Mouse (Mus musculus) G1E (cell line): ENCODE results near the gene Foxk2. TPM values are rescaled to one million over a fixed set of nuclear protein-coding genes. Genes with fewer than 3 reads are reported as not detected.
"Not testable (repeated sequence)": the region's sequence is repeated elsewhere in the genome, so short reads cannot be mapped to it uniquely, and the experiment has no call there.

Source experiments
- ATAC-seq: 2 replicates; pipeline ENCODE4 v1.8.0; 2016; ENCODE audit warnings: mild to moderate bottlenecking; ENCODE audit not compliant: insufficient number of reproducible peaks, poor library complexity, low FRiP score, severe bottlenecking; ENCODE audit errors: extremely low read depth
- DNase-seq: peaks from one replicate; pipeline ENCODE4 v3.0.0; 2012; ENCODE audit warnings: low spot score
- H3K27me3 ChIP-seq: 2 replicates; pipeline ENCODE4 v1.6.1; 2012; ENCODE audit warnings: mild to moderate bottlenecking, low read length, inconsistent platforms; ENCODE audit not compliant: insufficient read depth
- H3K36me3 ChIP-seq: replicated peaks from 2 replicates; pipeline ENCODE3; 2012; ENCODE audit warnings: mild to moderate bottlenecking, inconsistent platforms
- H3K4me1 ChIP-seq: 2 replicates; pipeline ENCODE4 v1.6.1; 2012; ENCODE audit warnings: low read depth, low read length, inconsistent platforms, mixed read lengths; ENCODE audit not compliant: insufficient read depth
- H3K4me3 ChIP-seq: 2 replicates; pipeline ENCODE4 v1.5.1; 2012; ENCODE audit warnings: low read depth, mild to moderate bottlenecking, inconsistent platforms, low read length, moderate library complexity, mixed read lengths
- H3K9me3 ChIP-seq: replicated peaks from 2 replicates; pipeline ENCODE4 v1.6.1; 2012; ENCODE audit warnings: inconsistent platforms
- CTCF ChIP-seq: IDR thresholded peaks from 2 replicates; pipeline ENCODE4 v1.5.1; 2012; ENCODE audit warnings: low read depth, low read length, inconsistent platforms, mixed read lengths
- GATA1 ChIP-seq: IDR thresholded peaks from 2 replicates; pipeline ENCODE4 v1.6.1; 2012; ENCODE audit warnings: borderline replicate concordance, low read length, inconsistent platforms, mixed read lengths
- GATA2 ChIP-seq: IDR thresholded peaks from 2 replicates; pipeline ENCODE4 v1.6.1; 2012; ENCODE audit warnings: low read depth, low read length, inconsistent platforms, borderline replicate concordance
- POLR2AphosphoS5 ChIP-seq: IDR thresholded peaks from 2 replicates; pipeline ENCODE4 v1.6.1; 2012; ENCODE audit warnings: low read depth, low read length, inconsistent platforms; ENCODE audit not compliant: insufficient replicate concordance
- TAL1 ChIP-seq: conservative IDR thresholded peaks from 2 replicates; pipeline ENCODE4 v1.6.1; 2012; ENCODE audit warnings: low read depth, low read length, inconsistent platforms, mixed read lengths
- polyA plus RNA-seq: library from polyadenylated mRNA; stranded (reverse); fragments of >175 nt; gene quantifications from 2 replicates; pipeline ENCODE4 v1.2.3, GENCODE M21; 2012
- total RNA-seq, 2 experiments: library from RNA; stranded (forward) in 1 of 2; stranded (reverse) in 1 of 2; fragments of 200-1000 nt in 1 of 2; fragments of >200 nt in 1 of 2; fragmentation: Nextera tagmentation in 1 of 2; gene quantifications; 2 replicates each; pipeline ENCODE4 v1.2.3; 2014 to 2017

The Foxk2 gene
- total and polyA plus RNA-seq, 3 experiments: 25.3 to 46.4 (median 37.8) TPM

GRCm38 (mm10) chr11:121328206-121328605 lies 68.4 kb downstream of the Foxk2 start:
- no peak for DNase-seq
- H3K4me3 ChIP-seq: no peak overlapping the region
- TF ChIP-seq CTCF (no peak), GATA1 (no peak), TAL1 (no peak), GATA2 (no peak), POLR2AphosphoS5 (no peak)
- H3K36me3 ChIP-seq: peaks cover 69% of the 10 kb centered on the region
- no peaks in the 10 kb centered on the region for H3K27me3 ChIP-seq
- H3K9me3 ChIP-seq: no peaks in the 10 kb centered on the region
- no peaks in the 10 kb centered on the region for H3K4me1 ChIP-seq
- no peak for ATAC-seq

GRCm38 (mm10) chr11:121328619-121329018 lies 68.8 kb downstream of the Foxk2 start:
- H3K4me3 ChIP-seq: no peak overlapping the region
- H3K9me3 ChIP-seq: no peaks in the 10 kb centered on the region
- peaks cover 73% of the 10 kb centered on the region for H3K36me3 ChIP-seq
- H3K4me1 ChIP-seq: no peaks in the 10 kb centered on the region
- no peak for ATAC-seq
- DNase-seq: no peak
- H3K27me3 ChIP-seq: no peaks in the 10 kb centered on the region
- TF ChIP-seq GATA1 (no peak), TAL1 (no peak), CTCF (no peak), POLR2AphosphoS5 (no peak), GATA2 (no peak)

DNA sequence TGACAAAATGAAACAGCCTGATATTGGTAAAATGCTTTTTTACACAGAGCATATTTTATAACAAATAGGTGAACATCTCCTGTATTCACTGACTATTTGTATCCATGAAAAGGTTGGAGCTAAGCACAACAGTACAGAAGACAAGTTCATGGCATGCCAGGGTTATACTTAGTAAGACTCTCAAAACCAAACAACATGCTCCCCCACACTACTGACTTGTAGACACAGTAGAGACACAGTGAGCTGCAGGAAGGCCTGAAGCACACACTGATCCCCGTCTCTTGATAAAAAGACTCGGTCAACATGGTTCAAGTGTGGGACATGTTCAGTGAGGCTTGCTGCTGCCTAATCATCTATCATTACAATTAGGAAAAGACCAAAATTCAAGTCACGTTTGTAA lies 71.9 kb downstream of the Foxk2 start:
- 0 out of 2 replicates have a peak, but pooled peaks cover under 1% of the 10 kb centered on the region for H3K4me1 ChIP-seq
- DNase-seq: no peak

DNA sequence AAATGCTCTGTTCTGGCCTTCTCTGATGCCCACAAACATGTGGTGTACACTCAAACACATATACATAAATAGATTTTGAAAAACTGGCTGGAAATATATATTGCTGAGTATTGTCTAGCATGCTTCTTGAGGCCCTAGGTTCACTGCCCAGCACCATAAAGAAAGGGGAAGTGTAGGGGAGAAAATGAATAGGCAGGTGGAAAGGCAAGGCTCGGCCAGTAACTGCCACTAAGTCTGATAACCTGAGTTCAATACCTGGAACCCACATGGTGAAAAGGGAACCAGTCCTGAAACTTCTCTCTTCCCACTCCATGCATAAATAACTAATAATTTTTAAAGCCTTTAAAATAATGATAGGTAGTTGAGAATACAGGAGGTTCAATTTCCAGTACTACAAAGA lies 79.9 kb downstream of the Foxk2 start:
- DNase-seq (no peak), ATAC-seq (no peak)
- H3K9me3 ChIP-seq: no peaks in the 10 kb centered on the region
- no peak overlapping the region for H3K4me3 ChIP-seq
- H3K27me3 ChIP-seq: no peaks in the 10 kb centered on the region
- H3K36me3 ChIP-seq: peaks cover 87% of the 10 kb centered on the region
- H3K4me1 ChIP-seq: peaks cover 21% of the 10 kb centered on the region
- TF ChIP-seq POLR2AphosphoS5 (no peak), TAL1 (no peak), GATA2 (no peak), CTCF (no peak), GATA1 (no peak)

More for the DNA sequence above, 71.9 kb downstream of the Foxk2 start:
- no peak for TF ChIP-seq GATA1
- TF ChIP-seq POLR2AphosphoS5: no peak
- TF ChIP-seq TAL1: no peak
- TF ChIP-seq CTCF: no peak
- H3K4me3 ChIP-seq: no peak overlapping the region
- H3K27me3 ChIP-seq: no peaks in the 10 kb centered on the region
- peaks cover 93% of the 10 kb centered on the region for H3K36me3 ChIP-seq
- ATAC-seq: no peak
- H3K9me3 ChIP-seq: no peaks in the 10 kb centered on the region

DNA sequence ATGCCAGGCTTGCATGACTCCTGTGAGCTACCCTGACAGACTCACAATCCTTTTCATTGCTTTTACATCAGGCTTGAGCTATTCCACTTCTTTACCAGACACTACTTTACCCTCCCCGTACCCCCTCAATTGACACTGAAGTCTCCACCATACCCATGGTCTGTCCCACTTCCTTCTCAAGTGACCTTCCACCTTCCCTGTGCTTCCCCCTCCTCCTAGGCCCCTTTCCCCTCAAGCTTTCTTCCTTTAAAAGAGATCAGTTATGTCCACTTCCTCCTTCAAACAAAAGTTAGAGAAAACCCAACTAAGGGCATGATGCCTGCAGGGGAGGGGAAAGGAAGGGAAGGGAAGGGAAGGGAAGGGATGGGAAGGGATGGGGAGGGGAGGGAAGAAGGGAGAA lies 80.5 kb downstream of the Foxk2 start:
- H3K36me3 ChIP-seq: peaks cover 87% of the 10 kb centered on the region
- H3K4me1 ChIP-seq: peaks cover 21% of the 10 kb centered on the region
- ATAC-seq (no peak), DNase-seq (no peak)
- no peaks in the 10 kb centered on the region for H3K9me3 ChIP-seq
- no peak overlapping the region for H3K4me3 ChIP-seq
- no peaks in the 10 kb centered on the region for H3K27me3 ChIP-seq
- no peak for TF ChIP-seq GATA2
- TF ChIP-seq GATA1: no peak
- no peak for TF ChIP-seq CTCF
- no peak for TF ChIP-seq POLR2AphosphoS5
- TF ChIP-seq TAL1: no peak

- Histone ChIP-seq H3K36me3 (peaks cover 85% of the 10 kb centered on the region), H3K4me1 (peaks cover 19% of the 10 kb centered on the region)
- H3K27me3 ChIP-seq, DNase-seq, H3K9me3 ChIP-seq, ATAC-seq, H3K4me3 ChIP-seq: not testable (repeated sequence)
Measured at GRCm38 (mm10) chr11:121342423-121342822, 82.6 kb downstream of the Foxk2 start.

- H3K36me3 ChIP-seq: peaks cover 84% of the 10 kb centered on the region
Measured at GRCm38 (mm10) chr11:121347036-121347435, 87.2 kb downstream of the Foxk2 start.

More at GRCm38 (mm10) chr11:121347036-121347435, 87.2 kb downstream of the Foxk2 start:
- H3K9me3 ChIP-seq: no peaks in the 10 kb centered on the region
- H3K4me1 ChIP-seq: peaks cover 21% of the 10 kb centered on the region
- DNase-seq (no peak), ATAC-seq (no peak)
- TF ChIP-seq TAL1 (no peak), POLR2AphosphoS5 (no peak), GATA2 (no peak), CTCF (no peak), GATA1 (no peak)
- H3K27me3 ChIP-seq: no peaks in the 10 kb centered on the region
- H3K4me3 ChIP-seq: no peak overlapping the region
